Mouse (Mus musculus) ES-Bruce4 (cell line): Measurements from ENCODE around the gene Plpp1.

Experiments used
- CTCF ChIP-seq: IDR thresholded peaks from one replicate; pipeline ENCODE4 v1.8.1; 2011; ENCODE audit warnings: low read depth, low read length
- POLR2A ChIP-seq: IDR thresholded peaks from one replicate; pipeline ENCODE4 v1.8.1; 2011; ENCODE audit warnings: low read length; ENCODE audit not compliant: insufficient read depth

DNA sequence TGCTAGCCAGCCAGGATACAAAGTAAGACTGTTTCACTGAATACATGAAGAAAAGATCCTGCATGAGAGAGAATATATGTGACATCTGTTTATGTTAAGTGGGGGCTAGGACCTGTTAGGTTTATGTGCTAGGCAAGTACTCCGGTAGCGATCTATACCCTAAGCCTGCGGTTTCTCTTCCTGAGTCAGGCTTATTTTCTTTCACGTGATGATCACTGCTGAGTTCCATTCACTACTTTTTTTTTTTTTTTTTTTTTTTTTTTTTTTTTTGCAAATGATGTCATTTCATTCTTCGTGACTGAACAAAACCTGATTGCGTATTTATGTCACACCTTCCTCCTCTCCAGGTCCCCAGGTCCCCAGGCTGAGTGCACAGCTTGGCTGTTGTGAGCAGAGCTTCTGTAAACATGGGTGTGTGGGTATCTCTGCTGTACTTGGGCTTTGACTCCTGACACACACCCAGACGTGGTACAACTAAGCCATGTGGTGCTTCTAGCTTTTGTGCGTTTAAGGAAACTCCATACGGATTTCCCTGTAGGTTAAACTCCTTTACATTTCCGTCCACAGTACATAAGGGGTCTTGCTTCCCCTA is 13.6 kb upstream of the Plpp1 start:
- TF ChIP-seq POLR2A = no peak
- no peak for TF ChIP-seq CTCF
